Mouse (Mus musculus) left cerebral cortex, postnatal 36 days (tissue): ENCODE data around the gene Slc8a3. TPM values are rescaled to one million over a fixed set of nuclear protein-coding genes. Genes with fewer than 3 reads are reported as not detected.

Experiments used
- DNase-seq, 2 experiments: peaks; one replicate each; pipeline ENCODE4 v3.0.0; 2021 to 2022; ENCODE audit warnings: low spot score in 2 of 2, mixed read lengths in 1 of 2
- intact Hi-C: fragments of 180-260 bp; cut with DNase I; formaldehyde crosslinking; loops from one replicate; pipeline ENCODE4 v1.15.1; 2025
- microRNA-seq: library from miRNA; unstranded; fragments of <30 nt; microRNA quantifications from one replicate; pipeline ENCODE4 v1.2.0, GENCODE M21; 2022
- total RNA-seq, 2 experiments: library from RNA; stranded (reverse); gene quantifications; 2 replicates each; pipeline ENCODE4 v1.2.3; 2021

The Slc8a3 gene
- total RNA-seq, 2 experiments from 2014 or later, result 19.6 to 22.9 TPM

- no peak for DNase-seq
- intact Hi-C loops, result no loop called here
Observed at GRCm38 (mm10) chr12:81156841-81157240, 176.1 kb downstream of the Slc8a3 start.

DNA sequence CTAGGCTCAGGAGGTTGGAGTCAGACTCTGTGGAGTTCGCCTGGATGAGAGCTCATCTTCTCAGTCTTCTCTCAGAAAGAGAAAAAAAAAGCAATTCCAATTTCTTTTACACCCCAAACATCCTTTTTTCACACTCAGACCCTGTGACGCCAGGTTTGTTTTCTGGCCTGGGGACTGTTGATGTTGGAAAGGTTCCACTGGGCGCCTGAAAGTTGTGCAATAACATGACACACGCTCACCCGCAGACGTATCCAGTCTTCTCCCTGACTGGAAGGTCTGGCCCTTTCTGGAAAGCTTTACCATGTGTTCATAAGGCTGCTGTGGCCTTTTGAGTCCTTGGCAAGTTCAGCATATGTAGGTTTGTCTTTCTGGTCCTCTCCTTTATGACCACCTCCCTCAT, 177.3 kb downstream of the Slc8a3 start:
- intact Hi-C loops, result no loop called here
- no peak for DNase-seq

- intact Hi-C loops, result no loop called here
- no peak for DNase-seq
Observed at GRCm38 (mm10) chr12:81152082-81152481, 180.9 kb downstream of the Slc8a3 start.

DNA sequence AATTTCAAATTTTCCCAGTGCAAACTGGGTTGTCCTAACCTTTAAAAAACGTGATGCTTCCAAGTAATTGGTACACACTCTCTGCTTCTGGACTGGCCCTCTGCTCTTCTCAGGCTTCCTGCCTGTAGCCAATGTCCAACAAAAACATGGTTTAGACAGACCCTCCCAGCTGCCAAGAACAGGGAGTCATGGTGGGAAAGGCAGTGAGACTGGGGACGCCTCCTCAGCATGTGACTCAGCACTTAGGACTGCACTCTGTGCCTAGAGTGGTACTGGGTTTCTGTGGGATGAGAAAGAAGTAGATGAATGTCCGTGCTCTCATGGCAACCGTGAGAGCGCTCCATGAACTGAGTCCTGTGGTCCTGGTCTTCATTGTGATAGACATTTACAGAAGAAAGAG, 182.1 kb downstream of the Slc8a3 start:
- DNase-seq, result no peak
- intact Hi-C loops, result no loop called here

DNA sequence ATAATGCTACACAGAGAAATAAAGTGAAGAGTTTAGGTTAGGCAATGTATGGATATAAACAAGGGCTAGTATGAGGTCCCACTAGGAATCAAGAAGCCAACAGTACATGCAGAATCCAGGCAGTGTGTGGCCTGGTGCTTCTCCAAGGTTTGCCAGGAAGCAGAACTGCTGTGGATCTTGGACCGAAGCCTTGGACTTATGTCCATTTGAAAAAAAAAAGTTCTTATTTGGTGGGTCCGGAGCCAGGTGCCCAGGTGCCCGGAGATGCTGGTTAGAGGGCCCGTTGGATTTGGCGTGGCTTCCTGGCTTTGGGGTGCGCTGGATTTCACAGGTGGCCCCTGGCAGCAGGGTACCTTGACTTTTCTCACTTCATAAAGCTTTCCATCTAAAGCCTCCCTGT, 185.0 kb downstream of the Slc8a3 start:
- DNase-seq, result no peak
- intact Hi-C loops, result no loop called here

Small RNA genes lying within 50 kb of the gene (microRNA-seq; reads per million reads assigned to microRNA genes)
- 1.5 reads per million for gene Mir3067

Other genes with a start within 250 kb of the Slc8a3 start
- gene Gm4787, start 46.3 kb upstream of the Slc8a3 start, total RNA-seq, result 1 to 10 TPM; 1.5 to 3.2 TPM
- 1 to 10 TPM; 1.8 to 4.3 TPM for gene Adam4, start 88.8 kb upstream of the Slc8a3 start, total RNA-seq
- 10 to 100 TPM; 34.0 to 45.4 TPM for gene Cox16, start 151.9 kb upstream of the Slc8a3 start, total RNA-seq
- 10 to 100 TPM; 39.6 to 40.5 TPM for gene Gm20498, start 199.7 kb upstream of the Slc8a3 start, total RNA-seq
- 10 to 100 TPM; 31.2 to 35.2 TPM for gene Synj2bp, start 199.7 kb upstream of the Slc8a3 start, total RNA-seq
- gene Adam21, start 235.3 kb upstream of the Slc8a3 start, total RNA-seq, result under 1 TPM; 0.27 to 0.70 TPM